Mouse (Mus musculus) heart, embryonic 16.5 days (tissue): Measurements from ENCODE around the gene Jagn1. TPM values are rescaled to one million over a fixed set of nuclear protein-coding genes. Genes with fewer than 3 reads are reported as not detected.
A peak's percentile ranks its signal among the peaks of the same experiment; 100 is the strongest.

Experiments used
- ATAC-seq: fragments of 200-750 bp; cut with Nextera tagmentation; replicated peaks from 2 replicates; pipeline ENCODE4 v1.8.0; 2017; ENCODE audit warnings: moderate number of reproducible peaks; ENCODE audit not compliant: insufficient read depth, low FRiP score; ENCODE audit errors: extremely low read depth
- H3K27ac ChIP-seq: fragments of 300-500 bp; sonication (generic); 2 replicates; pipeline ENCODE4 v1.5.1; 2014; ENCODE audit warnings: mild to moderate bottlenecking, low read length, control low read depth, moderate library complexity
- H3K27me3 ChIP-seq: fragments of 300-500 bp; sonication (generic); 2 replicates; pipeline ENCODE4 v1.6.1; 2014; ENCODE audit warnings: low read length, mixed read lengths; ENCODE audit not compliant: control insufficient read depth, insufficient read depth
- H3K36me3 ChIP-seq: fragments of 300-500 bp; sonication (generic); 2 replicates; pipeline ENCODE4 v1.6.1; 2014; ENCODE audit not compliant: control insufficient read depth, insufficient read depth
- H3K4me1 ChIP-seq: fragments of 300-500 bp; sonication (generic); 2 replicates; pipeline ENCODE4 v1.6.1; 2014; ENCODE audit warnings: low read length, mixed read lengths; ENCODE audit not compliant: control insufficient read depth, insufficient read depth
- H3K4me2 ChIP-seq: fragments of 300-500 bp; sonication (generic); 2 replicates; pipeline ENCODE4 v1.6.1; 2014; ENCODE audit warnings: low read depth, mild to moderate bottlenecking, control low read depth, low read length
- H3K4me3 ChIP-seq: fragments of 300-500 bp; sonication (generic); 2 replicates; pipeline ENCODE4 v1.5.1; 2014; ENCODE audit warnings: mild to moderate bottlenecking, control low read depth, low read length
- H3K9ac ChIP-seq: fragments of 300-500 bp; sonication (generic); 2 replicates; pipeline ENCODE4 v1.6.1; 2014; ENCODE audit warnings: low read length, control low read depth
- H3K9me3 ChIP-seq: fragments of 300-500 bp; sonication (generic); replicated peaks from 2 replicates; pipeline ENCODE4 v1.6.1; 2016; ENCODE audit warnings: low read length; ENCODE audit not compliant: control insufficient read depth
- WGBS: fragments of 180-500 bp; shearing (Covaris S2); extraction: QIAGEN DNeasy Blood & Tissue Kit; methylation state at CpG from one replicate; pipeline ENCODE4 v1.1.7; 2014; 5-methylcytosine and 5-hydroxymethylcytosine counted together
- polyA plus RNA-seq: library from polyadenylated mRNA; unstranded; fragments of >200 nt; fragmentation: Nextera tagmentation; extraction: Ambion mirVana; gene quantifications from 2 replicates; pipeline ENCODE4 v1.2.1, GENCODE M21; 2015

The Jagn1 gene
- polyA plus RNA-seq, 1 experiment from 2014 or later, result 64.5 TPM

DNA sequence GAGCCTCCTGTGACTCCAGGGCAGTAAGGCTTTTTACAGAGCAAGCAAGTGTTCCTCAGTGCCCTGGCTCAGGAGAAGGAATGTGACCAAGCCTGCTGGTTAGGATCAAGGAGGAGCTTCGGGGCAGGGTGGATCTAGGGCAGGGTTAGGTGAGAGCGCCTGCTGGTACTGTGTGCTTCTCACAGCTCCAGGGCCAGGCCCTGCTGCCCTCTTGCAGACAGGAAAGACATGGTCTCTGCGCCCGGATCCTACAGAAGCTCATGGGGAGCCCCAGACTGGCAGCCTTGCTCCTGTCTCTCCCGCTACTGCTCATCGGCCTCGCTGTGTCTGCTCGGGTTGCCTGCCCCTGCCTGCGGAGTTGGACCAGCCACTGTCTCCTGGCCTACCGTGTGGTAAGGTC lies 16.3 kb downstream of the Jagn1 start:
- Histone ChIP-seq H3K27ac (no peak overlapping the region), H3K4me2 (no peak overlapping the region), H3K9me3 (no peaks in the 10 kb centered on the region), H3K27me3 (no peaks in the 10 kb centered on the region), H3K9ac (no peak overlapping the region), H3K4me1 (no peaks in the 10 kb centered on the region), H3K4me3 (no peak overlapping the region), H3K36me3 (no peaks in the 10 kb centered on the region)
- 0 out of 2 replicates have a peak, but pooled peaks have one; percentile 18 for ATAC-seq
- 52% methylated on average over 10 of the region's 10 CpGs for WGBS

DNA sequence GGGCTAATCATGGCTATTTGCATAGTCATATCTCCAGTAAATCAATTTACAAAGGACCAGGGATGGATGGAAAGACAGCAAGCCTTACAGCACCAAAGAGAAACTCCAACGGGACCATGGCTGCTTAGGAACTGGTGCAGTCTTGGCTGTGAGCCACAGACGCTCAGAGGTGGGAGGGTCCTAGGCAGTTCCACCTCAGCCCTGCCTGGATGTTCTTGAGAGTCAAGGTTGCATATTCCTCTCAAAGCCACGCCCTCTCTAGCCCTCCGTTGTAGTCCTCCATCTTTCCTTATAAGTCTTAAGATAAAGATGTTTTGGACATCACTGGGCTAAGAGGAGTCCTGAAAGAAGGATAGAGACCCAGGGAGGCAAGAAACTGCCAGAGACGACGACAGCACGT lies 21.7 kb downstream of the Jagn1 start:
- H3K9me3 ChIP-seq, result no peaks in the 10 kb centered on the region
- H3K36me3 ChIP-seq, result no peaks in the 10 kb centered on the region
- H3K9ac ChIP-seq, result no peak overlapping the region
- H3K27me3 ChIP-seq, result no peaks in the 10 kb centered on the region; the same call in 1 of the 2 replicates
- H3K4me3 ChIP-seq, result no peak overlapping the region
- no peaks in the 10 kb centered on the region for H3K4me1 ChIP-seq
- no peak overlapping the region for H3K27ac ChIP-seq
- no peak overlapping the region for H3K4me2 ChIP-seq
- ATAC-seq, result no peak
- WGBS, result 50% methylated on average over 7 of the region's 7 CpGs

DNA sequence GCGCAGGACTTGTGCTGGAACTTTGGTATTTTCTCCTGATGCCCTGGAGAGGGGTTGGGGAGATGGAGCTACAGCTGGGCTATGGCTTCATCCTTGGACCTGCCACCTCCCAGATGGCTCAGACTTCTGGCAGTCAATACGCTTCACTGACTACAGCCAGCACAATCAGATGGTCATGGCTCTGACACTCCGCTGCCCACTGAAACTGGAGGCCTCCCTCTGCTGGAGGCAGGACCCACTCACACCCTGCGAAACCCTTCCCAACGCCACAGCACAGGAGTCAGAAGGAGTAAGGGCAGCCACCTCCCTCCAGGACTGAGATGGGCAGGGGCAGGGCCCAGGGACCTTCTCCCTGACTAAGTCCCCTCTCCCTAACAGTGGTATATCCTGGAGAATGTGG lies 23.2 kb downstream of the Jagn1 start:
- no peak overlapping the region for H3K27ac ChIP-seq
- WGBS, result 54% methylated on average over 5 of the region's 5 CpGs
- no peaks in the 10 kb centered on the region for H3K36me3 ChIP-seq
- ATAC-seq, result no peak
- H3K9ac ChIP-seq, result no peak overlapping the region
- H3K4me1 ChIP-seq, result peaks cover 4% of the 10 kb centered on the region; the same call in 1 of the 2 replicates
- H3K27me3 ChIP-seq, result peaks cover 3% of the 10 kb centered on the region
- no peak overlapping the region for H3K4me2 ChIP-seq
- no peaks in the 10 kb centered on the region for H3K9me3 ChIP-seq
- no peak overlapping the region for H3K4me3 ChIP-seq

GRCm38 (mm10) chr6:113468512-113468911 lies 26.1 kb downstream of the Jagn1 start:
- H3K27me3 ChIP-seq, result peaks cover 3% of the 10 kb centered on the region
- no peaks in the 10 kb centered on the region for H3K9me3 ChIP-seq

DNA sequence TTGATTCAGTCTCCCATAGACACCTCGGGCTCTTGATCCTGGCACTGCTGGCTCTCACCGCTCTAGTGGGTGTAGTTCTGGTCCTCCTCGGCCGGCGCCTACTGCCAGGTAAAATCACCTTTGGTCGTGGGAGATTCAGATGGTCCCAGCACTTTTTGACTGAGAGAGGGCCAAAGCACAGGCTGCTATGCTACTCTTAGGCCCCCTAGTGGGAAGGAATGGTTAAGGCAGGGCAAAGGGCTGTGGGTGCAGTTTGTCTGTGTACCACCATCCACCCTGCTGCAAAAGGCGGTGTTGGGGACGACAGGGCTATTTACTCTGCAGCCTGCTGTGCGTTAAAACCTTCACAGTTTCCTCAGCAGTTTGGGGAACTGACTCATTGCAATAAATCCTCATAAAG lies 26.7 kb downstream of the Jagn1 start:
- no peaks in the 10 kb centered on the region for H3K9me3 ChIP-seq
- H3K4me3 ChIP-seq, result peak overlapping the region; percentile 46
- ATAC-seq, result peak; percentile 64
- H3K4me1 ChIP-seq, result peaks cover 19% of the 10 kb centered on the region
- H3K27ac ChIP-seq, result no peak overlapping the region
- peaks cover 3% of the 10 kb centered on the region for H3K27me3 ChIP-seq
- H3K4me2 ChIP-seq, result peak overlapping the region; percentile 71
- no peaks in the 10 kb centered on the region for H3K36me3 ChIP-seq
- H3K9ac ChIP-seq, result peak overlapping the region; percentile 55
- 6% methylated on average over 9 of the region's 9 CpGs for WGBS

More at GRCm38 (mm10) chr6:113468512-113468911, 26.1 kb downstream of the Jagn1 start:
- 65% methylated on average over 3 of the region's 3 CpGs for WGBS
- H3K4me3 ChIP-seq, result no peak overlapping the region
- H3K36me3 ChIP-seq, result no peaks in the 10 kb centered on the region
- peaks cover 19% of the 10 kb centered on the region for H3K4me1 ChIP-seq
- H3K9ac ChIP-seq, result no peak overlapping the region
- no peak overlapping the region for H3K27ac ChIP-seq
- no peak overlapping the region for H3K4me2 ChIP-seq
- no peak for ATAC-seq

- peak; percentile 56 for ATAC-seq
- Histone ChIP-seq H3K27ac (no peak overlapping the region), H3K4me1 (peaks cover 19% of the 10 kb centered on the region), H3K27me3 (peaks cover 3% of the 10 kb centered on the region), H3K9me3 (no peaks in the 10 kb centered on the region), H3K4me2 (peak overlapping the region; percentile 71), H3K4me3 (peak overlapping the region; percentile 46), H3K36me3 (no peaks in the 10 kb centered on the region), H3K9ac (peak overlapping the region; percentile 55)
- WGBS, result 2% methylated on average over 29 of the region's 31 CpGs
Observed at GRCm38 (mm10) chr6:113469432-113469831, 27.1 kb downstream of the Jagn1 start.

DNA sequence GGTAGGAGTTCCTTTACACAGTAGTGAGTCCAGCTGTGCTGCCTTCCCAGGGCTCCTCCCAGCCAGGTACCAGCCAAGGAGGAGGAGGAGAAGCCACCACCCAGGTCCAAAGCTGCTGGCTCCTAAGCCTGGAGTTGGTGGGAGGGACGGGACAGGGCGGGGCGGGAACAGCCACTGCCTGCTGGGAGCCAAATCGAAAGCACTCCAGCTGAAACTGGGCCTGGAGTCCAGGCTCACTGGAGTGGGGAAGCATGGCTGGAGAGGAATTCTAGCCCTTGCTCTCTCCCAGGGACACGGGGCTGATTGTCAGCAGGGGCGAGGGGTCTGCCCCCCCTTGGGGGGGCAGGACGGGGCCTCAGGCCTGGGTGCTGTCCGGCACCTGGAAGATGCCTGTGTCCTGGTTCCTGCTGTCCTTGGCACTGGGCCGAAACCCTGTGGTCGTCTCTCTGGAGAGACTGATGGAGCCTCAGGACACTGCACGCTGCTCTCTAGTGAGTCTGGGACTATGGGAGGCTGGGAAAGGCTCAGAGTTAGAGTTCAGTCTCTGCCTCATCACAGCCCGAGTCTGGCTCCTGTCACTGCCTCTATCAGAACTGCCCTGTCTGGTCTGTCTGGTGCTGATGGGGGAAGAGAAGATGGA lies 29.0 kb downstream of the Jagn1 start, which contains the start of gene Il17rc:
TSS of gene Il17rc (plus strand) at position 131 of the 640 bp plus-strand sequence.
- H3K9me3 ChIP-seq, result no peaks in the 10 kb centered on the region
- peaks cover 3% of the 10 kb centered on the region; the same call in 1 of the 2 replicates for H3K27me3 ChIP-seq
- peak within 1 kb of the TSS; percentile 49 for H3K4me3 ChIP-seq
- 16% methylated on average over 12 of the region's 12 CpGs for WGBS
- peak within 1 kb of the TSS; percentile 69 for H3K27ac ChIP-seq
- H3K36me3 ChIP-seq, result no peaks in the 10 kb centered on the region
- peak within 1 kb of the TSS; percentile 68 for H3K4me2 ChIP-seq
- H3K9ac ChIP-seq, result peak within 1 kb of the TSS; percentile 76
- peak; percentile 66 for ATAC-seq
- H3K4me1 ChIP-seq, result peaks cover 19% of the 10 kb centered on the region

DNA sequence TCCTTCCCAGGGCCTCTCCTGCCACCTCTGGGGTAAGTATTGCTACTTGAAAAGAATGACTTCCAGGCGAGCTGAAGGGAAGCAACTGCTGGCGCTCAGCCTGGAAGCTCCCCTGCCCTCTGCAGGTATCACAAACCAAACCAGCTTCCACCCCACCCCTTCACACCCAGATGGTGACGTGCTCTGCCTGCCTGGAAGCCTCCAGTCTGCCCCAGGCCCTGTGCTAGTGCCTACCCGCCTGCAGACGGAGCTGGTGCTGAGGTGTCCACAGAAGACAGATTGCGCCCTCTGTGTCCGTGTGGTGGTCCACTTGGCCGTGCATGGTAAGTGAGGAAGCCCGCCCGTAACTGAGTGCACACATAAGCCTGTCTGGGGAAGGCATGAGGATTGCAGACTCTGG lies 29.7 kb downstream of the Jagn1 start:
- Histone ChIP-seq H3K4me1 (peaks cover 19% of the 10 kb centered on the region), H3K4me2 (peak overlapping the region; percentile 68), H3K9me3 (no peaks in the 10 kb centered on the region), H3K36me3 (no peaks in the 10 kb centered on the region), H3K4me3 (peak overlapping the region; percentile 49), H3K27ac (no peak overlapping the region; the same call in 1 of the 2 replicates), H3K27me3 (peaks cover 3% of the 10 kb centered on the region; the same call in 1 of the 2 replicates), H3K9ac (no peak overlapping the region; the same call in 1 of the 2 replicates)
- 68% methylated on average over 10 of the region's 10 CpGs for WGBS
- no peak for ATAC-seq

- H3K27me3 ChIP-seq, result peaks cover 3% of the 10 kb centered on the region; the same call in 1 of the 2 replicates
- no peak for ATAC-seq
- no peak overlapping the region for H3K4me2 ChIP-seq
- H3K4me3 ChIP-seq, result no peak overlapping the region
- peaks cover 19% of the 10 kb centered on the region for H3K4me1 ChIP-seq
- H3K9ac ChIP-seq, result no peak overlapping the region
- H3K9me3 ChIP-seq, result no peaks in the 10 kb centered on the region
- WGBS, result 68% methylated on average over 2 of the region's 2 CpGs
- no peak overlapping the region for H3K27ac ChIP-seq
- no peaks in the 10 kb centered on the region for H3K36me3 ChIP-seq
Observed at GRCm38 (mm10) chr6:113473246-113473645, 30.9 kb downstream of the Jagn1 start.
